Mouse (Mus musculus) natural killer cell, adult 2 months (primary cell): Measurements from ENCODE around the gene Scn4a.
A peak's percentile ranks its signal among the peaks of the same experiment; 100 is the strongest.

ENCODE experiments used
- DNase-seq, 2 experiments: peaks; one replicate each; pipeline ENCODE4 v3.0.0; 2022; ENCODE audit warnings: low spot score in 2 of 2

The Scn4a gene

GRCm38 (mm10) chr11:106314333-106314812 is 38.7 kb downstream of the Scn4a start, which contains the start of gene Cd79b:
Gene Cd79b, minus strand, starts transcription at chr11:106314762.
- DNase-seq, result peak in 1 of 2 experiments; percentile 79

- DNase-seq, result no peak
Measured at GRCm38 (mm10) chr11:106313533-106313932, 39.6 kb downstream of the Scn4a start.

GRCm38 (mm10) chr11:106310123-106310522 is 43.0 kb downstream of the Scn4a start:
- DNase-seq, result peak in 1 of 2 experiments; percentile 69

GRCm38 (mm10) chr11:106308162-106308561 is 44.9 kb downstream of the Scn4a start:
- DNase-seq, result peak in 1 of 2 experiments; percentile 82

GRCm38 (mm10) chr11:106307432-106307831 is 45.7 kb downstream of the Scn4a start:
- DNase-seq, result no peak

GRCm38 (mm10) chr11:106306758-106307157 is 46.3 kb downstream of the Scn4a start:
- no peak for DNase-seq

- no peak for DNase-seq
Measured at GRCm38 (mm10) chr11:106306065-106306385, 47.1 kb downstream of the Scn4a start.

- DNase-seq, result peak in 1 of 2 experiments; percentile 76
Measured at GRCm38 (mm10) chr11:106305348-106306064, 47.6 kb downstream of the Scn4a start.

GRCm38 (mm10) chr11:106302634-106303033 is 50.5 kb downstream of the Scn4a start:
- peak; percentile 34 to 67 for DNase-seq

- DNase-seq, result no peak
Measured at GRCm38 (mm10) chr11:106301765-106302164, 51.3 kb downstream of the Scn4a start, which contains the start of gene Gh. Gene Gh, minus strand, starts transcription at chr11:106301865.

GRCm38 (mm10) chr11:106291861-106292260 is 61.2 kb downstream of the Scn4a start:
- DNase-seq, result no peak

GRCm38 (mm10) chr11:106290376-106290775 is 62.7 kb downstream of the Scn4a start:
- no peak for DNase-seq

GRCm38 (mm10) chr11:106289369-106289768 is 63.7 kb downstream of the Scn4a start:
- DNase-seq, result peak in 1 of 2 experiments; percentile 34

GRCm38 (mm10) chr11:106286987-106287386 is 66.1 kb downstream of the Scn4a start:
- DNase-seq, result no peak

GRCm38 (mm10) chr11:106286206-106286605 is 66.9 kb downstream of the Scn4a start:
- DNase-seq, result no peak

GRCm38 (mm10) chr11:106284126-106284525 is 69.0 kb downstream of the Scn4a start:
- DNase-seq, result no peak

- DNase-seq, result no peak
Measured at GRCm38 (mm10) chr11:106283371-106283770, 69.7 kb downstream of the Scn4a start.

GRCm38 (mm10) chr11:106282452-106282851 is 70.6 kb downstream of the Scn4a start:
- no peak for DNase-seq

- DNase-seq, result peak; percentile 96 to 97
Measured at GRCm38 (mm10) chr11:106276454-106276853, 76.6 kb downstream of the Scn4a start, which contains the start of gene Tcam1. Gene Tcam1, plus strand, starts transcription at chr11:106276672.

GRCm38 (mm10) chr11:106274971-106275411 is 78.1 kb downstream of the Scn4a start:
- no peak for DNase-seq

- DNase-seq, result no peak
Measured at GRCm38 (mm10) chr11:106274374-106274773, 78.7 kb downstream of the Scn4a start.

GRCm38 (mm10) chr11:106273811-106274210 is 79.3 kb downstream of the Scn4a start:
- DNase-seq, result no peak

GRCm38 (mm10) chr11:106273311-106273684 is 79.8 kb downstream of the Scn4a start:
- no peak for DNase-seq
